Mouse (Mus musculus) left cerebral cortex, postnatal 36 days (tissue): ENCODE results near the gene Adprm. TPM values are rescaled to one million over a fixed set of nuclear protein-coding genes. Genes with fewer than 3 reads are reported as not detected.

ENCODE experiments used
- DNase-seq, 2 experiments: peaks; one replicate each; pipeline ENCODE4 v3.0.0; 2021 to 2022; ENCODE audit warnings: low spot score in 2 of 2, mixed read lengths in 1 of 2
- intact Hi-C: fragments of 180-260 bp; cut with DNase I; formaldehyde crosslinking; loops from one replicate; pipeline ENCODE4 v1.15.1; 2025
- microRNA-seq: library from miRNA; unstranded; fragments of <30 nt; microRNA quantifications from one replicate; pipeline ENCODE4 v1.2.0, GENCODE M21; 2022
- total RNA-seq, 2 experiments: library from RNA; stranded (reverse); gene quantifications; 2 replicates each; pipeline ENCODE4 v1.2.3; 2021

Gene Adprm
- total RNA-seq, 2 experiments from 2014 or later: 24.8 to 26.7 TPM

DNA sequence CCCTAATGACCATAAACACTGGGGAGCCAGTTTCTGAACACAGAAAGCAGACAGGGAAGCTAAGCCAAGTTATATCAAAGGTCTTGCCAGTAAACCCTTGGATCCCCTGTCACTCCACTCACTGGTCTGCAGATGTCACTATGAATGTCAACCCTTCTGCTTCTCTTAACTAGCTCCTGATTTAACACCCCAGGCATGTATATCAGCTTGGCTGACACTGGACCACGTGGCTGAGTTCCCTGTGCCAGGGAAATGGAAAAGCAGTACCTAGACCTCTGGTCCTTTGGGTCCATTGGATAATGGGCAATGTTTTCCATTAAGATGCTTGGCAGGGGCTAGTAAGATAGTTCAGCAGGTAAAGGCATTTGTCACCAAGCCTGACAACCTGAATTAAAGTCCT, 58.7 kb downstream of the Adprm start:
- DNase-seq: no peak
- intact Hi-C loops: no loop called here

DNA sequence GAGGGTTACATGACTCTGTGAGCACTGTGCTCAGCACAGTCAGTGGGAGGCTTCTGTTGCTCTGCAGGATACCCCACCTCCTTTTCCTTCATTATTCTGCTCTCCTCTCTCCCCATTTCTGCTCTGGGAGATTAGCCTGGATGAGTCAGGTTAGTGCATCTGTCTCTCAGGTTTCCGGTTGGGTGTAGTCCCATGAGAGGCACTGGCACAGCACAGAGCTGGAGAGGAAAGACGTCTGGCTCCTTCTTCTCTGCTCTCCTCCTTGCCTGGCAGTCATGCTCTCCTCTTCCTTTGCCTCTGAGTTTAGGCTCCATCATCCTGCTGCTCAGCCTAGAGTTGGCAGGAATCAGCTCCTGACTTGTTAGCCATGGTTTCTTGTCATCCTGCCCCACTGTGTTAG, 60.2 kb downstream of the Adprm start:
- intact Hi-C loops: no loop called here

More for the DNA sequence above, 60.2 kb downstream of the Adprm start:
- no peak for DNase-seq

Small RNA genes within 50 kb of the gene (microRNA-seq; reads per million reads assigned to microRNA genes)
- gene Mir6923: not detected

Other genes with a start within 250 kb of the Adprm start
- under 1 TPM in 1 of 2 experiments, not detected in 1; 0.20 TPM for gene Pirt, start 140.6 kb downstream of the Adprm start, total RNA-seq
- gene Tmem238l, start 96.0 kb downstream of the Adprm start, total RNA-seq: not detected
- gene Tmem220, start 27.4 kb downstream of the Adprm start, total RNA-seq: under 1 TPM; 0.27 to 0.68 TPM
- 10 to 100 TPM in 1 of 2 experiments, 1 to 10 TPM in 1; 9.0 to 12.1 TPM for gene Sco1, start 76 bp upstream of the Adprm start, total RNA-seq
- gene Myh3, start 25.7 kb upstream of the Adprm start, total RNA-seq: 1 to 10 TPM; 3.5 to 6.2 TPM
- gene Myh2, start 118.4 kb upstream of the Adprm start, total RNA-seq: under 1 TPM; 0.63 to 0.69 TPM
- gene Myh1, start 147.5 kb upstream of the Adprm start, total RNA-seq: under 1 TPM; 0.32 to 0.54 TPM
- under 1 TPM; 0.11 to 0.35 TPM for gene Myh4, start 185.4 kb upstream of the Adprm start, total RNA-seq
- gene Myh8, start 224.5 kb upstream of the Adprm start, total RNA-seq: under 1 TPM; 0.42 to 0.45 TPM